Mouse (Mus musculus): ENCODE results near the gene Gatad2a. TPM values are rescaled to one million over a fixed set of nuclear protein-coding genes. Genes with fewer than 3 reads are reported as not detected.

The Gatad2a gene
- total RNA-seq, 2 experiments from 2014 or later, result 68.7 to 75.4 TPM

GRCm38 (mm10) chr8:69882021-69882756, 114.0 kb downstream of the Gatad2a start:
- ATAC-seq (replicated peaks; ENCODE audit: low FRiP score, low TSS enrichment, poor library complexity, severe bottlenecking), result no peak

- no peak for ATAC-seq (replicated peaks; ENCODE audit: low FRiP score, low TSS enrichment, poor library complexity, severe bottlenecking)
These were observed 114.8 kb downstream of the Gatad2a start for GRCm38 (mm10) chr8:69881261-69881865.

GRCm38 (mm10) chr8:69880841-69881240, 115.3 kb downstream of the Gatad2a start:
- no peak for ATAC-seq (replicated peaks; ENCODE audit: low FRiP score, low TSS enrichment, poor library complexity, severe bottlenecking)

GRCm38 (mm10) chr8:69879678-69880077, 116.5 kb downstream of the Gatad2a start:
- ATAC-seq (replicated peaks; ENCODE audit: low FRiP score, low TSS enrichment, poor library complexity, severe bottlenecking), result no peak

- ATAC-seq (replicated peaks; ENCODE audit: low FRiP score, low TSS enrichment, poor library complexity, severe bottlenecking), result no peak
These were observed 118.2 kb downstream of the Gatad2a start for GRCm38 (mm10) chr8:69877992-69878391.

GRCm38 (mm10) chr8:69877396-69877795, 118.8 kb downstream of the Gatad2a start:
- no peak for ATAC-seq (replicated peaks; ENCODE audit: low FRiP score, low TSS enrichment, poor library complexity, severe bottlenecking)

GRCm38 (mm10) chr8:69876967-69877366, 119.2 kb downstream of the Gatad2a start:
- ATAC-seq (replicated peaks; ENCODE audit: low FRiP score, low TSS enrichment, poor library complexity, severe bottlenecking), result no peak

GRCm38 (mm10) chr8:69876097-69876496, 120.1 kb downstream of the Gatad2a start:
- ATAC-seq (replicated peaks; ENCODE audit: low FRiP score, low TSS enrichment, poor library complexity, severe bottlenecking), result no peak

- no peak for ATAC-seq (replicated peaks; ENCODE audit: low FRiP score, low TSS enrichment, poor library complexity, severe bottlenecking)
These were observed 121.5 kb downstream of the Gatad2a start for GRCm38 (mm10) chr8:69874654-69875053.

GRCm38 (mm10) chr8:69874155-69874554, 122.0 kb downstream of the Gatad2a start:
- ATAC-seq (replicated peaks; ENCODE audit: low FRiP score, low TSS enrichment, poor library complexity, severe bottlenecking), result peak; percentile 39; the same call in 1 of the 2 replicates

GRCm38 (mm10) chr8:69870907-69871306, 125.3 kb downstream of the Gatad2a start:
- no peak for ATAC-seq (replicated peaks; ENCODE audit: low FRiP score, low TSS enrichment, poor library complexity, severe bottlenecking)

- no peak for ATAC-seq (replicated peaks; ENCODE audit: low FRiP score, low TSS enrichment, poor library complexity, severe bottlenecking)
These were observed 126.0 kb downstream of the Gatad2a start for GRCm38 (mm10) chr8:69870003-69870765.

- no peak for ATAC-seq (replicated peaks; ENCODE audit: low FRiP score, low TSS enrichment, poor library complexity, severe bottlenecking)
These were observed 128.4 kb downstream of the Gatad2a start for GRCm38 (mm10) chr8:69867696-69868326.

GRCm38 (mm10) chr8:69864180-69864579, 132.0 kb downstream of the Gatad2a start:
- 0 out of 2 replicates have a peak, but pooled peaks have one; percentile 23 for ATAC-seq (replicated peaks; ENCODE audit: low FRiP score, low TSS enrichment, poor library complexity, severe bottlenecking)

- ATAC-seq (replicated peaks; ENCODE audit: low FRiP score, low TSS enrichment, poor library complexity, severe bottlenecking), result peak; percentile 45
These were observed 132.7 kb downstream of the Gatad2a start for GRCm38 (mm10) chr8:69863387-69864020.

- no peak for ATAC-seq (replicated peaks; ENCODE audit: low FRiP score, low TSS enrichment, poor library complexity, severe bottlenecking)
These were observed 134.9 kb downstream of the Gatad2a start for GRCm38 (mm10) chr8:69861251-69861650.

GRCm38 (mm10) chr8:69860807-69861206, 135.4 kb downstream of the Gatad2a start:
- ATAC-seq (replicated peaks; ENCODE audit: low FRiP score, low TSS enrichment, poor library complexity, severe bottlenecking), result peak; percentile 45; the same call in 1 of the 2 replicates

Measured in megakaryocyte-erythroid progenitor cell, adult 5-6 weeks (primary cell).